Mouse (Mus musculus) large intestine, adult 2 months (tissue): ENCODE measurements around the gene Slc48a1. TPM values are rescaled to one million over a fixed set of nuclear protein-coding genes. Genes with fewer than 3 reads are reported as not detected.

ENCODE experiments used
- DNase-seq: peaks from one replicate; pipeline ENCODE4 v3.0.0-alpha.2; 2012; ENCODE audit warnings: low read depth, low spot score
- WGBS: fragments of 180-500 bp; shearing (Covaris S2); methylation state at CpG from one replicate; pipeline ENCODE4 v1.1.7; 2018; 5-methylcytosine and 5-hydroxymethylcytosine counted together
- polyA plus RNA-seq: library from polyadenylated mRNA; depleted of rRNA; stranded (reverse); fragments of >200 nt; gene quantifications from 2 replicates; pipeline ENCODE4 v1.2.3, GENCODE M21; 2012

Slc48a1 gene
- polyA plus RNA-seq, 1 experiment, result 27.4 TPM

DNA sequence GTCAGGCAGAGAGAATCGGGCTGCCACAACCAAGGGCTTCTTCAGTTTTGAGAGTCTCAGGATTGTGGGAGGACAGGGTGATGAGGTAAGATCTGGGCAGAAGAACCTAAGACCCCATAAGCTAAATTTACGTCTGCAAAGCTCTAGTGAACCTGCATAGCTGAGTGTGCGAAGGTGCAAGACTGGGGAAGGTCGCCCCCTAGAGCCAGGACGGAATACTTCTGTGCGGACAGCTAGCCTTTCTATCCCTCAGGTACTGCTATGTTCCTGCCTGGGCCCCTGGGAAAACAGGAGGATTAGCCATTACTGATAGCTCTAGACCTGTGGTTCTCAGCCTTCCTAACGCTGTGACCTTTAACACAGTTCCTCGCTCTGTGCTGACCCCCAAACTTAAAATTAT, 1.8 kb upstream of the Slc48a1 start:
- DNase-seq, result no peak

GRCm38 (mm10) chr15:97776919-97777318, 1.4 kb upstream of the Slc48a1 start:
- 75% methylated on average over 6 of the region's 6 CpGs for WGBS
- no peak for DNase-seq

More for the DNA sequence above, 1.8 kb upstream of the Slc48a1 start:
- 9% methylated on average over 8 of the region's 8 CpGs for WGBS

DNA sequence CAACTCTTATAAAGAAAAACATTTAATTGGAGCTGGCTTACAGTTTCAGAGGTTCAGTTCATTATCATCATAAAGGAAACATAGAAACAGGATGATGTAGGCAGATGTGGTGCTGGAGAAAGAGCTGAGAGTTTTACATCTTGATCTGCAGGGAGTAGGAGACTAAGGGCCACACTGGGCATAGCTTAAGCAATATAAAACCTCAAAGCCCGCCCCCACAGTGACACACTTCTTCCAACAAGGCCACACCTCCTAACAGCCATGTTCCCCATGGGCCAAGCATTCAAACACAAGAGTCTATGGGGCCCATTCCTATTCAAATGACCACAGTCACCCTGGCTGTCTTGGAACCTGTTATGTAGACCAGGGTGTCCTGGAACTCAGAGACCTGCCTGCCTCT, 1.3 kb downstream of the Slc48a1 start:
- no peak for DNase-seq
- WGBS, result 81% methylated on average over 1 of the region's 1 CpGs

DNA sequence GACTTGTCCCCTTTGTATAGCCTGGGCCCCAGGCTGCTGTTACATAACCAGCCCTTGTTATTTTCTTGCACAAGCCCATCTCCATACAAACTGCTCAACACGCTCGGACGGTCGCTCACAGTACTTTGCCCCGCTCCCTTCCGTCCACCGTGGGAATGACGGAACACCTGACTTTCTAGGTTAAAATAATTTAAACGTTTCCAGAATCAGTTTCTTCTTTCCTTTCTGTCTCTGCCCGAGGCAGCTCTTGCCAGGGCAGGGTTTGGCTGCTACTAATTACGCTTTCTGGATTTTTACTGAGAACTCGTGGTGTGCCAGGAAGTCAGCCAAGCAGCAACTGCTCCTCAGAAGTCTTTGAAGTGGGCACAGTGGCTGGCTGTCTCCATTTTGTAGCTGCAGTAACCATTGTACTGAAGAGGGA, 2.3 kb downstream of the Slc48a1 start:
- DNase-seq, result no peak

DNA sequence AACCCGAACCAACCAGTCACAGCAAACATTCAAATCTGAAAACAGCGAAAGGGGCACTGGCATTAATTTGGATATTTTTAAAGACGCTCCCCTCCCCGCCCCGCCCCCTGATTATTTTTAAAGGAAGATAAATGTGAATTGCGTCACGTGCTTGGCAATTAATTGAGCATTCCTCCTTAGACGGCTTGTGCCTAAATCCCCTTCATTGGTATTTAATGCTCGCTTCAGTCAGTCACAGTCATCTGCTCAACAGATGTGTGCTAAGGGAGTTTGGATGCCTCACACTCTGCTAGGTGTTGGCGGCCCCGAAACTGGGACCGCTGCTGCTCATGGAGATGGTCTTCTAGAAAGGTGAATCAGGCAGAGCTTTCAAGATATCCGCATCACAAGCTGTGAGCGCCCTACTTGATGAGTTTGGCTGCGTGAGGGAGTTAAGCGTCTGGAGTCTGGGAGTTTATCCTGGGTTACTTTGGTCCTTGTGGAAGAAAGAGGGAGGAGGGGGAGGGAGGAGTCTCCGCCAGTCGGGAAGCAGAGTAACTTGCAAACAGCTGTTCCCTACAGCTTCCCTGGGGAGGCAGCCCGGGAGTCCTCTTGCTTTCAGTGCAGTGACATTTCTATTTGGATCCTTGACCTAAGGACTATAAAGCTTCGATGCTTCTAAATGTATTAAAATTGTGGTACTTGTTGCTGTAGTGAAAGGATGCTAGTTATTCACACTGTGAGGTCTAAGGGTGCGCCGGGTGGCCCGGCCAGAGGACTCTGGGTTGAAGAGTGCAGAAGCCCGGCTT, 3.8 kb downstream of the Slc48a1 start:
- no peak for DNase-seq

More for the DNA sequence above, 2.3 kb downstream of the Slc48a1 start:
- WGBS, result 70% methylated on average over 12 of the region's 12 CpGs

GRCm38 (mm10) chr15:97782749-97783105, 4.4 kb downstream of the Slc48a1 start:
- 3% methylated on average over 9 of the region's 9 CpGs for WGBS
- DNase-seq, result no peak

More for the DNA sequence above, 3.8 kb downstream of the Slc48a1 start:
- WGBS, result 23% methylated on average over 24 of the region's 24 CpGs

DNA sequence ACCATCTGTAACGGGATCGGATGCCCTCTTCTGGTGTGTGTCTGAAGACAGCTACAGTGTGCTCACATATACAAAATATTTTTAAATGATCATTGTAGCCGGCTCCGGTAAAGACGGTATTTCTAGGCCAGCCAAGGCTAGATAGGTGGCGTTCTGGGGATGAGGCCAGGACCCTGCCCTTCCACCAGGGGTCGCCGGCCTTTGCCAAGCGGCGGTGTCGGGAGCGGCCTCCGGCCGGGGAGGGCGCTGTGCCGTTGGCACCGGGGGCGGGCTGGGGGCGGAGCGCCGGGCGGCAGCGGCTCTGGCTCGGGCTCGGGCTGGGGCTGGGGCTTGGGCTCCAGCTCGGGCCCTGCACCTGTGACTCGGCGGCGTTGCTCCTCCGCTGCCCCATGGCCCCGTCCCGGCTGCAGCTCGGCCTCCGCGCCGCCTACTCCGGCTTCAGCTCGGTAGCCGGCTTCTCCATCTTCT, 5.8 kb downstream of the Slc48a1 start:
- peak; percentile 48 for DNase-seq
- 2% methylated on average over 39 of the region's 39 CpGs for WGBS

DNA sequence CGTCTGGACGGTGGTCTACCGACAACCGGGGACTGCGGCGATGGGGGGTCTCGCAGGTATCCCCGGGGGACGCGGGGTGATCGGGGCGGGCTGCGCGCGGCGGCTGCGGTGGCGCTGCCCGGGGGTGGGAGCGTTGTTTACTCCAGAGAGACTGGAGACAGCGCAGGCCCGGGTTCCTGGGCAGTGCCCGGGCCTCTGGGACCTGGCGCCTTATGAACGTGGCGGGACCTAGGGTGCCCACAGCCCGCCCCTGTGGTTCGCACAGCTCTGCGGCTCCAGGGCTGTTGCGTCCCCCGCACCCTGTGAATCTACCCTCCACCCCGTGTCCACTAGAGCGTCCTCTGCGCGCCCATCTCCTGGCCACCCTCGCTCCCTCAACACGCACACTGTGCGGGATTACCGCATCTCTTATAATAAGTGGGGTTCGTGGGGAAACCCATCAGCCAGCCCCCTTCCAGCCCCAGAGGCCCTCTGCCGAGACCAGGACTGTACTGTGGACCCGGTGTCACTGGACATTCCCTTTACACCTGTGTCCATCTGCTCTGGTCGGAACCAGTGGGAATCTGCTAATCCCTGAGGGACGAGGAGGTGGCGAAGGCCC, 6.3 kb downstream of the Slc48a1 start:
- WGBS, result 7% methylated on average over 44 of the region's 45 CpGs
- no peak for DNase-seq

DNA sequence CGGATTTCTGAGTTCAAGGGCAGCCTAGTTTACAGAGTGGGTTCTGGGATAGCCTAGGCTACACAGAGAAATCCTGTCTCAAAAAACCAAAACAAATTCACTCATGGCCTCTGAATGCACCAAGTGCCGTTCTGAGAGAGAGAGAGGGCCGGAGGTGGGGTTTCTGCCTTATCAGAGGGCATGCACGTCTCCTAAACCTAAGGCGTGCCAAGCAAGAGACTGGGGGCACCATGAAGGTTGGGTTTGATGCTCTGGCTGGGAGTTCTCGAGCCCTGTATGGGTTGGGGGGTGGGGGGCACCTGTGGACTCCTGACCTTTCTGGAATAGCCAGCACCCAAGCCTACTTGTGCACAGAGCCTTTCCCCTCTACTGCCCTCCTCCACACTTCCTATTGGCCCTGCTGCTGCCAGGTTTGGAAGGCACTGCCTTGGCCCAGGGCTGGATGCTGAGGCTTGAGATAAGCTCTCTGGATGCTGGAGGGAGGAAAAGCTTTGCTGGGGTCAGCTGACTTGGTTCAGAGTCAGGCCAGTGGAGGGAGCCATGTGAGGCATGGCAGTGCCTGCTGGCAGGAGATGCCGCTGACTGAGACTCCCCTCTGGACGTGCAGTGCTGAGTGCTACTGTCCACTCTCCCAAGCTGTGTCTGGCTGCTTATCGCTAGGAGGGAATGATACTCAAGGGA, 7.6 kb downstream of the Slc48a1 start:
- 84% methylated on average over 9 of the region's 9 CpGs for WGBS
- no peak for DNase-seq

DNA sequence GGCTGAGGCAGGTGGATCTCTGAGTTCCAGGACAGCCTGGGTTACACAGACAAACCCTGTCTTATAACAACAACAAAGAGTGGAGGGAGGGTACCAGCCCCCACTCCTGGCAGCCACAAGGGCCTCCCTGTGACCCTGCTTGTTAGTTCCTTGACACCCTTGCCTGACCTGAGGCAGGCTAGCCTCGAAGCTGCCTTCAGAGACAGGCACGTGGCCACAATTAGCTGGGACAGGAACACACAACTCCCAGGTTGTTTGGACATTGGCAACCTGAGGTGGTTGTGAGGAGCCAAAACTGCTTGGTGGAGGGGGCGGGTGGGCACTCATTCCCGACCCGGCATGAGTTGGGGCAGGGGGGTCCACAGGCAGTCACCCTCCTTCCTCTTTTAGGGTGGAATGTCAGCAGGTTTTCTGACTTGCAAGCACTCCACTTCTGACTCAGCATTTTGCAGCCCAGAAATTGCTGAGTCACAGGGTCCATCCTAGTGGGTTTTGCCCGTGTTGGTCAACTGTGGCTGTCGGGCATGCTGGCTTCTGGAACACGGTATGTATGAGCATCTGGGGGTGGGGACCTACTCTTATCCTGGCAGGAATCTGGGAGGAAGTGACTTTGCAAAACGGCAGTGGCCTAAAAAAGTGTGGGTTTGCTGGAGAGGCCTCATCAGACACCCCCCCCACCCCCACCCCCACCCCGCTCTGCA, 8.2 kb downstream of the Slc48a1 start:
- WGBS, result 63% methylated on average over 10 of the region's 10 CpGs
- DNase-seq, result no peak

DNA sequence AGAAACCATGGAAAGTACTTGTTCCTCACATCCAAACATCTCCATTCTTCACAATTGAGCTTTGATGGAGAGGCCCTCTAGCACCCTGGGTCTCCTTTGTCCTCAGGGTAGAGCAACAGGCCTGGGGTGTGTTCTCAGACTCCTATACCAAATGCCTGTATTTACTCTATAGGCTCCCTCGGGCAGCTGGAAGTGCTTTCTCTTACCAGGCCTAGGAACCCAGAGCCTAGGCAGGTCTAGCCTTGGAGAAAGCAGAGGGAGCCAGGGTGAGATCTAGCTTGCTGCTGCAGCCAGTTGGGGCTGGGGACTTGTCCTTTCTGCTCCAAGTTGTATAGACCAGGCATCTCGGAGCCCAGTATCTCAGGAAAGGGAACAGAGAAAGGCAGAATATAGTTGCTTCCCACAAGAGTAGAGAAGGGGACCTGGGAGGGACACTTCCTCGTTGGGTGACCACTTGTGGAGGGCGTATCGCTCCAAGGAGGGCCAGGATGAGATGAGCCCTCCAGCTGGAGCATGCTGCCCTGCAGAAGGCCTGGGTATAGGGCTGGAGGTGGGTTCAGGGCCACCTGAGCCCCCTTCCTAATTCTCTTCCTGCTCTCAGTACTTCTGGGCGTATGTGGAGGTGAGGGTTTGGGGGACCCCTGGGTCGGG, 9.0 kb downstream of the Slc48a1 start:
- DNase-seq, result no peak
- WGBS, result 74% methylated on average over 7 of the region's 7 CpGs

GRCm38 (mm10) chr15:97787799-97788667, 9.7 kb downstream of the Slc48a1 start:
- WGBS, result 69% methylated on average over 19 of the region's 19 CpGs
- no peak for DNase-seq

DNA sequence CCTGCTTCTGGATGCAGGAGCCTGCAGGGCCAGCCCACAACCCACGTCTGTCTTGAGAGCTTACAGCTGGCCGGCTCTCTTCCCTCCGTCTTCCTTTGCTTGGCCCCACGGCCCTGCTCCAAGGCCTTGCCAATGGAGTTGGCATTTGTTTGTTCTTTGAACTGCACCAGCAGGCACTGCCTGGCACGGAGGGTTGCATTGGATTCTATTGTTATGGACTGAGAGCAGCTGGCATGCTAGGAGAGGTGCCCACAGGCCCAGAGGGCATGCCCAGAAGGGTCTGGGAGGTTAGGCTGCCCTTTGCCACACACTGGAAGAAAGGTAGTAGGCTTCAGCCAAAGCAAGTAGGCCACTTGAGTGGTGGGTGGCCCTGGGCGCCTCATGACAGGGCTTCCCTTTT, 10.5 kb downstream of the Slc48a1 start:
- no peak for DNase-seq
- WGBS, result 41% methylated on average over 6 of the region's 6 CpGs

DNA sequence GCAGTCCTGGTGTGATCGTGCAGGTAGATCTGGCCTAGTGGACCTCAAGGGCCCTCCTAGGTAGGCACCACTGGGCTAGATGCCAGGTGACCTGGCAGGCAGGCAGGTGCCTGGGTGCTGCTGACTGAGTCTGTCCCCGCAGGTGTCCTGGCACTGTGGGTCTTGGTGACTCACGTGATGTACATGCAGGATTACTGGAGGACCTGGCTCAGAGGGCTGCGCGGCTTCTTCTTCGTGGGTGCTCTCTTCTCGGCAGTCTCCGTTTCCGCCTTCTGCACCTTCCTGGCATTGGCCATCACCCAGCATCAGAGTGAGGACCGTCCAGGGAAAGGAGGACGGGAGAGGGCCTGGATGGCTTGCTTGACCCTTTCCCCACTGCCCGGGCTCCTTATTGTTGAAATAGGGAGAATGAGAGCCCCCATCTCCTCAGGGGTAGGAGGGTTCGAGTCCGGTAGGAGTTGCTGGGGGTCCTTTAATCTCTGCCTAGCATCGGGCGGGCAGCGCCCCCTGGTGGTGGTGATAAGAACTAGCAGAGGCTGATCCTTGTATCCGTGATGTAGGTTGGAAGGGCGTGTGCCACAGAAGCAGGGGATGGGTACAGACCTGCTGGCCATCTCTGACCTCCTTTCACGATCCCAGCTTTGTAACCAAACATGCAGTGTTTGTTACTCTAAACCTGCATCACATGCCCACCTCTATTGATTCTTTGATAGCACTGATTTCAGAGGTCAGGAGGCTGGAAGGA, 11.6 kb downstream of the Slc48a1 start:
- no peak for DNase-seq
- WGBS, result 50% methylated on average over 20 of the region's 20 CpGs

GRCm38 (mm10) chr15:97791126-97791700, 12.9 kb downstream of the Slc48a1 start:
- DNase-seq, result no peak
- WGBS, result 85% methylated on average over 11 of the region's 11 CpGs

GRCm38 (mm10) chr15:97793386-97794153, 15.2 kb downstream of the Slc48a1 start:
- 92% methylated on average over 18 of the region's 18 CpGs for WGBS
- no peak for DNase-seq

- DNase-seq, result no peak
- 75% methylated on average over 5 of the region's 5 CpGs for WGBS
Observed at GRCm38 (mm10) chr15:97794268-97794667, 15.9 kb downstream of the Slc48a1 start.
